Mouse (Mus musculus): ENCODE data around the gene Kmo. TPM values are rescaled to one million over a fixed set of nuclear protein-coding genes. Genes with fewer than 3 reads are reported as not detected.

Gene Kmo
- polyA plus RNA-seq (2016; fragmentation: Nextera tagmentation; extraction: Ambion mirVana), result 0.10 and 0.11 TPM in 2 replicates

- H3K9me3 ChIP-seq, result no peaks in the 10 kb centered on the region
- H3K4me3 ChIP-seq, result no peak within 1 kb of the TSS
- 89% methylated on average over 13 of the region's 13 CpGs for WGBS
- peaks cover 11% of the 10 kb centered on the region for H3K4me1 ChIP-seq
- no peaks in the 10 kb centered on the region for H3K27me3 ChIP-seq (ENCODE audit: insufficient read depth, poor library complexity, severe bottlenecking)
- H3K36me3 ChIP-seq, result peaks cover 48% of the 10 kb centered on the region
- no peak for DNase-seq (ENCODE audit: low spot score)
- no peak within 1 kb of the TSS for H3K27ac ChIP-seq
Observed at GRCm38 (mm10) chr1:175619814-175620431, at the start of gene Kmo. Kmo (plus strand) TSS chr1:175620381.

GRCm38 (mm10) chr1:175574129-175574528 is 46.1 kb upstream of the Kmo start:
- no peak for DNase-seq (ENCODE audit: low spot score)
- no peaks in the 10 kb centered on the region for H3K4me1 ChIP-seq
- WGBS, result 80% methylated on average over 2 of the region's 2 CpGs
- no peaks in the 10 kb centered on the region for H3K36me3 ChIP-seq
- no peak overlapping the region for H3K27ac ChIP-seq
- no peak overlapping the region for H3K4me3 ChIP-seq
- H3K27me3 ChIP-seq (ENCODE audit: insufficient read depth, poor library complexity, severe bottlenecking), result no peaks in the 10 kb centered on the region
- no peaks in the 10 kb centered on the region for H3K9me3 ChIP-seq

- 86% methylated on average over 2 of the region's 2 CpGs for WGBS
- H3K27me3 ChIP-seq (ENCODE audit: insufficient read depth, poor library complexity, severe bottlenecking), result no peaks in the 10 kb centered on the region
- no peak for DNase-seq (ENCODE audit: low spot score)
- no peaks in the 10 kb centered on the region for H3K9me3 ChIP-seq
- H3K4me1 ChIP-seq, result no peaks in the 10 kb centered on the region
- H3K4me3 ChIP-seq, result no peak overlapping the region
- H3K36me3 ChIP-seq, result no peaks in the 10 kb centered on the region
- no peak overlapping the region for H3K27ac ChIP-seq
Observed at GRCm38 (mm10) chr1:175578425-175579096, 41.6 kb upstream of the Kmo start.

- Histone ChIP-seq H3K9me3 (no peaks in the 10 kb centered on the region), H3K27ac (no peak overlapping the region), H3K27me3 (ENCODE audit: insufficient read depth, poor library complexity, severe bottlenecking) (no peaks in the 10 kb centered on the region), H3K4me1 (no peaks in the 10 kb centered on the region), H3K36me3 (no peaks in the 10 kb centered on the region), H3K4me3 (no peak overlapping the region)
- 83% methylated on average over 9 of the region's 9 CpGs for WGBS
- DNase-seq (ENCODE audit: low spot score), result no peak
Observed at GRCm38 (mm10) chr1:175579598-175580235, 40.5 kb upstream of the Kmo start.

GRCm38 (mm10) chr1:175580346-175580745 is 39.8 kb upstream of the Kmo start:
- Histone ChIP-seq H3K27me3 (ENCODE audit: insufficient read depth, poor library complexity, severe bottlenecking) (no peaks in the 10 kb centered on the region), H3K36me3 (no peaks in the 10 kb centered on the region), H3K27ac (no peak overlapping the region), H3K4me3 (no peak overlapping the region), H3K9me3 (no peaks in the 10 kb centered on the region), H3K4me1 (no peaks in the 10 kb centered on the region)
- no peak for DNase-seq (ENCODE audit: low spot score)
- 82% methylated on average over 7 of the region's 7 CpGs for WGBS

- no peaks in the 10 kb centered on the region for H3K4me1 ChIP-seq
- DNase-seq (ENCODE audit: low spot score), result no peak
- no peaks in the 10 kb centered on the region for H3K36me3 ChIP-seq
- WGBS, result 79% methylated on average over 4 of the region's 4 CpGs
- no peaks in the 10 kb centered on the region for H3K27me3 ChIP-seq (ENCODE audit: insufficient read depth, poor library complexity, severe bottlenecking)
- no peak overlapping the region for H3K27ac ChIP-seq
- H3K4me3 ChIP-seq, result no peak overlapping the region
- no peaks in the 10 kb centered on the region for H3K9me3 ChIP-seq
Observed at GRCm38 (mm10) chr1:175582799-175583198, 37.4 kb upstream of the Kmo start.

GRCm38 (mm10) chr1:175585267-175585666 is 34.9 kb upstream of the Kmo start:
- 53% methylated on average over 2 of the region's 2 CpGs for WGBS
- no peaks in the 10 kb centered on the region for H3K27me3 ChIP-seq (ENCODE audit: insufficient read depth, poor library complexity, severe bottlenecking)
- H3K27ac ChIP-seq, result no peak overlapping the region
- H3K36me3 ChIP-seq, result no peaks in the 10 kb centered on the region
- H3K4me3 ChIP-seq, result no peak overlapping the region
- no peaks in the 10 kb centered on the region for H3K4me1 ChIP-seq
- no peak for DNase-seq (ENCODE audit: low spot score)
- no peaks in the 10 kb centered on the region for H3K9me3 ChIP-seq

GRCm38 (mm10) chr1:175586656-175587055 is 33.5 kb upstream of the Kmo start:
- DNase-seq (ENCODE audit: low spot score), result no peak
- no peaks in the 10 kb centered on the region for H3K9me3 ChIP-seq
- no peak overlapping the region for H3K27ac ChIP-seq
- H3K36me3 ChIP-seq, result no peaks in the 10 kb centered on the region
- no peaks in the 10 kb centered on the region for H3K27me3 ChIP-seq (ENCODE audit: insufficient read depth, poor library complexity, severe bottlenecking)
- H3K4me1 ChIP-seq, result no peaks in the 10 kb centered on the region
- no peak overlapping the region for H3K4me3 ChIP-seq
- WGBS, result 77% methylated on average over 5 of the region's 5 CpGs

- WGBS, result 74% methylated on average over 1 of the region's 1 CpGs
- DNase-seq (ENCODE audit: low spot score), result no peak
- Histone ChIP-seq H3K27ac (no peak overlapping the region), H3K4me1 (no peaks in the 10 kb centered on the region), H3K36me3 (no peaks in the 10 kb centered on the region), H3K9me3 (no peaks in the 10 kb centered on the region), H3K27me3 (ENCODE audit: insufficient read depth, poor library complexity, severe bottlenecking) (no peaks in the 10 kb centered on the region), H3K4me3 (no peak overlapping the region)
Observed at GRCm38 (mm10) chr1:175592832-175593231, 27.3 kb upstream of the Kmo start.

- H3K36me3 ChIP-seq, result peaks cover 63% of the 10 kb centered on the region
- 83% methylated on average over 11 of the region's 11 CpGs for WGBS
- H3K27ac ChIP-seq, result no peak overlapping the region
- H3K4me3 ChIP-seq, result no peak overlapping the region
- no peaks in the 10 kb centered on the region for H3K27me3 ChIP-seq (ENCODE audit: insufficient read depth, poor library complexity, severe bottlenecking)
- DNase-seq (ENCODE audit: low spot score), result no peak
- H3K4me1 ChIP-seq, result no peaks in the 10 kb centered on the region
- H3K9me3 ChIP-seq, result no peaks in the 10 kb centered on the region
Observed at GRCm38 (mm10) chr1:175602231-175602630, 17.9 kb upstream of the Kmo start.

GRCm38 (mm10) chr1:175603390-175603789 is 16.8 kb upstream of the Kmo start:
- no peak for DNase-seq (ENCODE audit: low spot score)
- 77% methylated on average over 6 of the region's 6 CpGs for WGBS
- Histone ChIP-seq H3K36me3 (peaks cover 75% of the 10 kb centered on the region), H3K27ac (no peak overlapping the region), H3K4me3 (no peak overlapping the region), H3K9me3 (no peaks in the 10 kb centered on the region), H3K27me3 (ENCODE audit: insufficient read depth, poor library complexity, severe bottlenecking) (no peaks in the 10 kb centered on the region), H3K4me1 (no peaks in the 10 kb centered on the region)

GRCm38 (mm10) chr1:175607308-175607707 is 12.9 kb upstream of the Kmo start:
- 91% methylated on average over 6 of the region's 6 CpGs for WGBS
- Histone ChIP-seq H3K27ac (no peak overlapping the region), H3K9me3 (no peaks in the 10 kb centered on the region), H3K36me3 (peaks cover 92% of the 10 kb centered on the region), H3K27me3 (ENCODE audit: insufficient read depth, poor library complexity, severe bottlenecking) (no peaks in the 10 kb centered on the region), H3K4me1 (no peaks in the 10 kb centered on the region), H3K4me3 (no peak overlapping the region)
- DNase-seq (ENCODE audit: low spot score), result no peak

GRCm38 (mm10) chr1:175607838-175608585 is 12.2 kb upstream of the Kmo start:
- DNase-seq (ENCODE audit: low spot score), result no peak
- Histone ChIP-seq H3K27me3 (ENCODE audit: insufficient read depth, poor library complexity, severe bottlenecking) (no peaks in the 10 kb centered on the region), H3K4me1 (no peaks in the 10 kb centered on the region), H3K36me3 (peaks cover 90% of the 10 kb centered on the region), H3K9me3 (no peaks in the 10 kb centered on the region), H3K27ac (no peak overlapping the region), H3K4me3 (no peak overlapping the region)
- 92% methylated on average over 18 of the region's 18 CpGs for WGBS
